Mouse (Mus musculus) embryonic fibroblast, embryonic 13.5 days (primary cell): ENCODE measurements around the gene Fhad1.

Experiments used
- CTCF ChIP-seq: IDR thresholded peaks from 2 replicates; pipeline ENCODE4 v1.5.1; 2011; ENCODE audit warnings: mild to moderate bottlenecking, control low read depth, low read length, moderate library complexity, borderline replicate concordance; ENCODE audit not compliant: insufficient read depth
- POLR2A ChIP-seq: IDR thresholded peaks from 2 replicates; pipeline ENCODE4 v1.6.1; 2011; ENCODE audit warnings: low read depth, mild to moderate bottlenecking, control low read depth, low read length, moderate library complexity

- TF ChIP-seq CTCF: no peak
- no peak for TF ChIP-seq POLR2A
Measured at GRCm38 (mm10) chr4:142047005-142047404, 32.1 kb upstream of the Fhad1 start.
